ENCODE assay signal across 34 mouse cellular contexts in genomic region chr2:29773323-29773722, GRCm38 (mm10). TPM values are rescaled to one million over a fixed set of nuclear protein-coding genes. Genes with fewer than 3 reads are reported as not detected.
DNase-seq lines count a peak whose midpoint lies in the region; ATAC-seq and TF ChIP-seq lines count a peak whose summit lies in the region.
"Had no signal": no experiment of that assay in that cellular context is flagged by ENCODE, and none has a peak within 500 bp of the region (broad histone marks: within the 10 kb centered on the region; RNA-seq: fewer than 3 reads in every experiment).

No protein-coding gene starts in this region.

- no peak overlapping the region for H3K27ac ChIP-seq in stomach, embryonic 15.5 days
- H3K27ac ChIP-seq in stomach, postnatal 0 days (replicated peaks), result no peak overlapping the region
- H3K27ac ChIP-seq in liver, adult 2 months (replicated peaks; ENCODE audit: insufficient read depth, low read depth, low read length), result no peak overlapping the region
- H3K27ac ChIP-seq in liver, postnatal 0 days (ENCODE audit: low read depth), result peak overlapping the region; percentile 71
- H3K27ac ChIP-seq: embryonic facial prominence, embryonic 12.5 days; hindbrain, postnatal 0 days; kidney, postnatal 0 days; neural tube, embryonic 13.5 days had no signal

- no peak for DNase-seq in stomach, postnatal 0 days (ENCODE audit: low spot score)
- peak; percentile 57 for DNase-seq in liver, adult 2 months (ENCODE audit: extremely low read depth, low read depth, low spot score)
- peak; percentile 37 for DNase-seq in liver, postnatal 0 days
- peak; percentile 84 for DNase-seq in yolk sac, embryonic 10.5 days (ENCODE audit: low spot score)
- no peak for DNase-seq in kidney, postnatal 10 days
- no peak for DNase-seq in urinary bladder, adult 18-20 months (ENCODE audit: low spot score in 2 of 2)
- no peak for DNase-seq in ovary, adult 18-20 months (ENCODE audit: low spot score)
- DNase-seq: adrenal gland, postnatal 14 days; cerebellum, adult 11 months; cerebellum, postnatal 14 days; forebrain, postnatal 0 days; gastrocnemius, postnatal 36 days; kidney, adult 2 months; lung, adult 18-20 months; lung, postnatal 14 days; thymus, adult 2 months had no signal

- H3K4me2 ChIP-seq in stomach, embryonic 15.5 days, result no peak overlapping the region
- H3K4me2 ChIP-seq in stomach, postnatal 0 days (replicated peaks; ENCODE audit: low read depth), result no peak overlapping the region
- no peak overlapping the region for H3K4me2 ChIP-seq in liver, postnatal 0 days (ENCODE audit: low read depth, low read length)
- H3K4me2 ChIP-seq: embryonic facial prominence, embryonic 12.5 days; neural tube, embryonic 13.5 days had no signal

- peak; percentile 21; the same call in 1 of the 2 replicates for ATAC-seq in stomach, embryonic 15.5 days (ENCODE audit: insufficient read depth, low FRiP score, low read depth)
- no peak for ATAC-seq in stomach, postnatal 0 days (ENCODE audit: low FRiP score, low TSS enrichment)
- ATAC-seq in liver, postnatal 0 days, result 0 out of 2 replicates have a peak, but pooled peaks have one; percentile 13
- ATAC-seq: forebrain, postnatal 0 days; hindbrain, postnatal 0 days; midbrain, embryonic 16.5 days had no signal

- peaks cover 25% of the 10 kb centered on the region for H3K36me3 ChIP-seq in stomach, embryonic 15.5 days
- 0 out of 2 replicates have a peak, but pooled peaks cover 8% of the 10 kb centered on the region for H3K36me3 ChIP-seq in stomach, postnatal 0 days (ENCODE audit: control insufficient read depth, insufficient read depth, low read length)
- H3K36me3 ChIP-seq in liver, adult 2 months (ENCODE audit: control insufficient read depth, insufficient read depth, low read length), result no peaks in the 10 kb centered on the region; the same call in 1 of the 2 replicates
- H3K36me3 ChIP-seq in liver, postnatal 0 days (replicated peaks; ENCODE audit: insufficient read depth, low read length), result peaks cover 13% of the 10 kb centered on the region

- H3K4me3 ChIP-seq in stomach, embryonic 15.5 days (replicated peaks), result no peak overlapping the region
- H3K4me3 ChIP-seq in stomach, postnatal 0 days (ENCODE audit: low read depth, low read length), result no peak overlapping the region
- no peak overlapping the region for H3K4me3 ChIP-seq in liver, adult 2 months (ENCODE audit: insufficient read depth, low read depth, low read length)
- H3K4me3 ChIP-seq in liver, postnatal 0 days (ENCODE audit: low read depth, low read length), result no peak overlapping the region
- H3K4me3 ChIP-seq: embryonic facial prominence, embryonic 12.5 days; megakaryocyte, embryonic 14.5 days; myocyte; neural tube, embryonic 13.5 days had no signal

- no peak for TF ChIP-seq CTCF in stomach, postnatal 0 days (IDR thresholded peaks at IDR 0.05; ENCODE audit: low read depth)
- TF ChIP-seq CTCF in liver, adult 2 months (IDR thresholded peaks at IDR 0.05; ENCODE audit: low read depth, low read length), result no peak
- no peak for TF ChIP-seq CTCF in liver, postnatal 0 days (IDR thresholded peaks at IDR 0.05; ENCODE audit: low read depth)

- WGBS in stomach, embryonic 15.5 days, result 76% methylated on average over 4 of the region's 4 CpGs
- 79% methylated on average over 4 of the region's 4 CpGs for WGBS in stomach, postnatal 0 days
- 42% methylated on average over 4 of the region's 4 CpGs for WGBS in liver, adult 2 months
- 47% methylated on average over 4 of the region's 4 CpGs for WGBS in liver, postnatal 0 days (ENCODE audit: insufficient replicate concordance)

- H3K9ac ChIP-seq in stomach, embryonic 15.5 days, result no peak overlapping the region
- no peak overlapping the region for H3K9ac ChIP-seq in stomach, postnatal 0 days (ENCODE audit: low read length)
- no peak overlapping the region for H3K9ac ChIP-seq in liver, adult 2 months (ENCODE audit: low read depth, low read length)
- H3K9ac ChIP-seq in liver, postnatal 0 days (replicated peaks), result no peak overlapping the region
- H3K9ac ChIP-seq: embryonic facial prominence, embryonic 12.5 days; forebrain, postnatal 0 days; neural tube, embryonic 13.5 days had no signal

- H3K9me3 ChIP-seq in stomach, embryonic 15.5 days, result no peaks in the 10 kb centered on the region
- H3K9me3 ChIP-seq in stomach, postnatal 0 days (ENCODE audit: control insufficient read depth, low read length), result no peaks in the 10 kb centered on the region
- no peaks in the 10 kb centered on the region for H3K9me3 ChIP-seq in liver, postnatal 0 days (ENCODE audit: low read length)
- H3K9me3 ChIP-seq: embryonic facial prominence, embryonic 12.5 days; megakaryocyte, embryonic 14.5 days; neural tube, embryonic 13.5 days had no signal

- H3K79me2 ChIP-seq in liver, adult 2 months (ENCODE audit: control insufficient read depth, insufficient read depth, low read length), result no peaks in the 10 kb centered on the region

- no peak for TF ChIP-seq EP300 in stomach, postnatal 0 days (optimal IDR thresholded peaks at IDR 0.05)
- no peak for TF ChIP-seq EP300 in liver, postnatal 0 days (IDR thresholded peaks at IDR 0.05; ENCODE audit: low read depth)

- H3K4me1 ChIP-seq in stomach, embryonic 15.5 days, result no peaks in the 10 kb centered on the region
- no peaks in the 10 kb centered on the region for H3K4me1 ChIP-seq in stomach, postnatal 0 days (replicated peaks; ENCODE audit: control insufficient read depth, insufficient read depth)
- H3K4me1 ChIP-seq in liver, adult 2 months (ENCODE audit: control insufficient read depth, insufficient read depth, low read length), result peaks cover 10% of the 10 kb centered on the region
- peaks cover 10% of the 10 kb centered on the region for H3K4me1 ChIP-seq in liver, postnatal 0 days (ENCODE audit: insufficient read depth)
- H3K4me1 ChIP-seq: embryonic facial prominence, embryonic 12.5 days; neural tube, embryonic 13.5 days had no signal

- H3K27me3 ChIP-seq in stomach, embryonic 15.5 days (replicated peaks), result no peaks in the 10 kb centered on the region
- H3K27me3 ChIP-seq in stomach, postnatal 0 days (ENCODE audit: control insufficient read depth, insufficient read depth, low read length), result no peaks in the 10 kb centered on the region
- H3K27me3 ChIP-seq in liver, adult 2 months (ENCODE audit: control insufficient read depth, insufficient read depth, low read length), result no peaks in the 10 kb centered on the region
- H3K27me3 ChIP-seq in liver, postnatal 0 days (ENCODE audit: insufficient read depth, low read length), result no peaks in the 10 kb centered on the region
- H3K27me3 ChIP-seq: embryonic facial prominence, embryonic 12.5 days; neural tube, embryonic 13.5 days had no signal

- TF ChIP-seq POLR2A in liver, adult 2 months (IDR thresholded peaks at IDR 0.05; ENCODE audit: extremely low read depth, insufficient read depth, low read length), result no peak

RNA-seq across cellular contexts. Expression of gene Coq4, which starts 14.0 kb away (rescaled TPM):
- 33.3 and 35.7 TPM in 2 replicates for polyA plus RNA-seq in stomach, embryonic 15.5 days (2015; fragmentation: Nextera tagmentation; extraction: Ambion mirVana)
- polyA plus RNA-seq in stomach, postnatal 0 days (2015; fragmentation: Nextera tagmentation; extraction: Ambion mirVana), result 18.7 and 20.4 TPM in 2 replicates
- 7.8 and 10.0 TPM in 2 replicates for total RNA-seq in liver, adult 2 months (2014; rRNA removed)
- 37.6 and 48.2 TPM in 2 replicates for polyA plus RNA-seq in liver, adult 2 months (2012; rRNA removed)
- polyA plus RNA-seq in liver, postnatal 0 days (2015; fragmentation: Nextera tagmentation; extraction: Ambion mirVana), result 6.1 and 7.2 TPM in 2 replicates

RNA-seq across cellular contexts. Expression of gene Gm13547, which starts 14.2 kb away (rescaled TPM):
- not detected in 2 replicates for polyA plus RNA-seq in stomach, embryonic 15.5 days (2015; fragmentation: Nextera tagmentation; extraction: Ambion mirVana)
- 0.28 TPM in 1 of 2 replicates, not detected in the other for polyA plus RNA-seq in stomach, postnatal 0 days (2015; fragmentation: Nextera tagmentation; extraction: Ambion mirVana)
- total RNA-seq in liver, adult 2 months (2014; rRNA removed), result not detected in 2 replicates
- not detected in 2 replicates for polyA plus RNA-seq in liver, adult 2 months (2012; rRNA removed)
- not detected in 2 replicates for polyA plus RNA-seq in liver, postnatal 0 days (2015; fragmentation: Nextera tagmentation; extraction: Ambion mirVana)
- total RNA-seq: adrenal gland, postnatal 14 days; forebrain, postnatal 0 days; gastrocnemius, postnatal 36 days; heart, adult 8-10 months; hematopoietic stem cell, adult 5-6 weeks; hindbrain, postnatal 0 days; layer of hippocampus, adult 18-20 months; layer of hippocampus, postnatal 25 days; left cerebral cortex, postnatal 10 days had no signal
- polyA plus RNA-seq: embryonic facial prominence, embryonic 12.5 days; forebrain, embryonic 11.5 days; forebrain, postnatal 0 days; heart, embryonic 14.5 days; kidney, adult 2 months; kidney, postnatal 0 days; limb, embryonic 11.5 days; midbrain, embryonic 16.5 days; myocyte; stomach, embryonic 14.5 days; thymus, adult 2 months; urinary bladder, adult 2 months had no signal

RNA-seq across cellular contexts. Expression of gene Trub2, which starts 15.0 kb away (rescaled TPM):
- polyA plus RNA-seq in stomach, embryonic 15.5 days (2015; fragmentation: Nextera tagmentation; extraction: Ambion mirVana), result 32.2 and 36.3 TPM in 2 replicates
- 14.7 TPM in 2 replicates for polyA plus RNA-seq in stomach, postnatal 0 days (2015; fragmentation: Nextera tagmentation; extraction: Ambion mirVana)
- total RNA-seq in liver, adult 2 months (2014; rRNA removed), result 9.0 and 10.2 TPM in 2 replicates
- polyA plus RNA-seq in liver, adult 2 months (2012; rRNA removed), result 13.5 and 19.7 TPM in 2 replicates
- 7.1 and 7.9 TPM in 2 replicates for polyA plus RNA-seq in liver, postnatal 0 days (2015; fragmentation: Nextera tagmentation; extraction: Ambion mirVana)

RNA-seq across cellular contexts. Expression of gene Gm13420, which starts 21.8 kb away (rescaled TPM):
- polyA plus RNA-seq in stomach, embryonic 15.5 days (2015; fragmentation: Nextera tagmentation; extraction: Ambion mirVana), result 2.4 and 2.9 TPM in 2 replicates
- 5.8 and 6.1 TPM in 2 replicates for polyA plus RNA-seq in stomach, postnatal 0 days (2015; fragmentation: Nextera tagmentation; extraction: Ambion mirVana)
- total RNA-seq in liver, adult 2 months (2014; rRNA removed), result 0.13 and 0.18 TPM in 2 replicates
- 0.35 and 0.86 TPM in 2 replicates for polyA plus RNA-seq in liver, adult 2 months (2012; rRNA removed)
- polyA plus RNA-seq in liver, postnatal 0 days (2015; fragmentation: Nextera tagmentation; extraction: Ambion mirVana), result 0.13 and 0.19 TPM in 2 replicates
- total RNA-seq: adrenal gland, postnatal 14 days; gastrocnemius, postnatal 36 days; heart, adult 8-10 months; hematopoietic stem cell, adult 5-6 weeks had no signal
- polyA plus RNA-seq: embryonic facial prominence, embryonic 12.5 days; forebrain, embryonic 11.5 days; heart, embryonic 14.5 days; limb, embryonic 11.5 days; myocyte; urinary bladder, adult 2 months had no signal

RNA-seq across cellular contexts. Expression of gene Slc27a4, which starts 29.1 kb away (rescaled TPM):
- 19.7 and 21.3 TPM in 2 replicates for polyA plus RNA-seq in stomach, embryonic 15.5 days (2015; fragmentation: Nextera tagmentation; extraction: Ambion mirVana)
- 34.0 and 36.4 TPM in 2 replicates for polyA plus RNA-seq in stomach, postnatal 0 days (2015; fragmentation: Nextera tagmentation; extraction: Ambion mirVana)
- 9.2 and 13.8 TPM in 2 replicates for total RNA-seq in liver, adult 2 months (2014; rRNA removed)
- 29.4 and 31.5 TPM in 2 replicates for polyA plus RNA-seq in liver, adult 2 months (2012; rRNA removed)
- polyA plus RNA-seq in liver, postnatal 0 days (2015; fragmentation: Nextera tagmentation; extraction: Ambion mirVana), result 4.6 and 5.1 TPM in 2 replicates

Comparison
In these comparisons a context has a peak if more than half of its experiments do, and no peak if none do; other contexts are left out.
1. DNase-seq: peak in liver, adult 2 months (single experiment), liver, postnatal 0 days (single experiment) and yolk sac, embryonic 10.5 days (single experiment); none in stomach, postnatal 0 days (single experiment), kidney, postnatal 10 days (single experiment), urinary bladder, adult 18-20 months (0 of 2) and ovary, adult 18-20 months (single experiment).